Mouse (Mus musculus): ENCODE results near the gene Slc37a1.
"Not testable (repeated sequence)": the region's sequence is repeated elsewhere in the genome, so short reads cannot be mapped to it uniquely, and the experiment has no call there.

The Slc37a1 gene

GRCm38 (mm10) chr17:31321425-31321824 lies 34.8 kb downstream of the Slc37a1 start:
- peak; percentile 45 for DNase-seq

GRCm38 (mm10) chr17:31322446-31322845 lies 35.9 kb downstream of the Slc37a1 start:
- no peak for DNase-seq

GRCm38 (mm10) chr17:31323379-31323778 lies 36.8 kb downstream of the Slc37a1 start:
- DNase-seq, result no peak

DNA sequence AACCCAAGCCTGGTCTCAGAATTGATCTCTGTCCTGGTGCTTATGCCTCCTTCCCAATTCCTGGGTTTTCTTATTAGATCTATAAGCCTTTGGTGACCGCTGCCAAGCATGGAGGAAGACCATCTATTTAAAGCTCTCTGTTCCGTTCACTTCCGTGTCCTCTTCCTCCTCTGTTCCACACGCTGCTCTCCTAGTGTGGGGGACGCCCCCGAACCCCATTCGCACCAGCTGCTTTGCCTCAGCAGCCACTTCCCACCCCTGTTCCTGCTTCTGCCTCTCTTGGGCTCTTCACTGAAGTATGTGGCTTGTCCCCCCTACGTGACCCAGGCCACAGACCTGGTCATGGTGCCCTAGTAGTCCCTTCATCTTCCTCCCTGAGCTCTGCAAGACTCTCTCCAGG lies 37.6 kb downstream of the Slc37a1 start:
- no peak for DNase-seq

DNA sequence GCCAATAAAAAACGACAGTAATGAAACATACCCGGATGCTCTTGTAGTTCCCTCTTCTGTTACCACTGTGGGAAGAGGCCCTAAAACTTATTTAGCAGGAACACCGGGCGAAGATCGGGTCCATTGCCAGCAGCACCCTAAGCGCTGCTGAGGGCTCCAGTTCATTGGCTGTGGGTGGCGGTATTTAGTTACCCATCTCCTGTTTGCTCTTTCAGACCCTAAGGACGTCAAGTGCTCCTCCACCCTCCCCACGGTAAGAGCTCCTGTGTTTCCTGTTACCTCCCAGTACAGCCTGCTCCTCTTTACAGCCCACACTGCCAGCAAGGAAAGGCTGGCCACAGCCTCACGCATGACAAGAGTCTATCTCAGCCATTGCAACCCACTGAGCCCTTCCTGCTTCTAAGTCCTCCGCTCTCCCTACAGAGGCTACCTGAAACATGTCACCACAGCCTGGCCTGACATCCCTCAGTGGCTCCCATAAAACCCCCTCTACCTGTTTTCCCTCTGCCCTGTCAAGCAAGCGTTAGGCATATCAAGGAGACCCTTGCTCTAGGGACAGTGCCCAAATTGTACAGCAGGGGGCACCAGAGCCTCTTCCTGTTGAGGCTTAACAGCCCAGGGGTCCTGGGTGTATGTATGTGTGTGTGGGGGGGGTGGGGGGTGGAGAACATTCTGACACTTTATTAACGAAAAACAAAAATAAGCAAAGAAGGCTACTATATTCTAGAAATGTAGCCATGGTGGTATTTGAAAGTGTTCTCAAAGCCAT lies 39.0 kb downstream of the Slc37a1 start:
- DNase-seq, result no peak

GRCm38 (mm10) chr17:31326220-31326852 lies 39.7 kb downstream of the Slc37a1 start:
- DNase-seq, result no peak

DNA sequence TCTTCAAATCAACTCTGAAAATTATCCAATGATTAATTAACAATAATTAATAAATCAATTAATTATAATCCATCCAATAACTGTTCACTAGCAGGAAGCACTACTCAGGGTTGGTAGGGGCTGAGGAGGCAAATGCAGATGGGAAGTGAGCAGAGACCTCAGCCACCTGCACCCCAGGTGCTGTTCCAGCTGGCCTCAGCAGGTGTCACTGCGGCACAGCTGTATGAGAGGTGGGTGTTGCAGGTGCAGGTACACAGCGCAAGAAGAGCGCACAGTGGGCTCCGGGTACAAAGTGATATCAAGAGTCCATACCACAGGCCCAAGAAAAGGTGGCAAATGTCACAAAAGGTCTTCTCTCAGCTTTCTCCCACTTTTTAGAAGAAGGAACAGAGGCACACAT lies 41.9 kb downstream of the Slc37a1 start:
- DNase-seq, result no peak

GRCm38 (mm10) chr17:31330622-31331021 lies 44.0 kb downstream of the Slc37a1 start:
- peak; percentile 46 for DNase-seq

- no peak for DNase-seq
Observed at GRCm38 (mm10) chr17:31331273-31331672, 44.7 kb downstream of the Slc37a1 start.

- no peak for DNase-seq
Observed at GRCm38 (mm10) chr17:31331920-31332319, 45.3 kb downstream of the Slc37a1 start.

GRCm38 (mm10) chr17:31332333-31332732 lies 45.7 kb downstream of the Slc37a1 start:
- no peak for DNase-seq

DNA sequence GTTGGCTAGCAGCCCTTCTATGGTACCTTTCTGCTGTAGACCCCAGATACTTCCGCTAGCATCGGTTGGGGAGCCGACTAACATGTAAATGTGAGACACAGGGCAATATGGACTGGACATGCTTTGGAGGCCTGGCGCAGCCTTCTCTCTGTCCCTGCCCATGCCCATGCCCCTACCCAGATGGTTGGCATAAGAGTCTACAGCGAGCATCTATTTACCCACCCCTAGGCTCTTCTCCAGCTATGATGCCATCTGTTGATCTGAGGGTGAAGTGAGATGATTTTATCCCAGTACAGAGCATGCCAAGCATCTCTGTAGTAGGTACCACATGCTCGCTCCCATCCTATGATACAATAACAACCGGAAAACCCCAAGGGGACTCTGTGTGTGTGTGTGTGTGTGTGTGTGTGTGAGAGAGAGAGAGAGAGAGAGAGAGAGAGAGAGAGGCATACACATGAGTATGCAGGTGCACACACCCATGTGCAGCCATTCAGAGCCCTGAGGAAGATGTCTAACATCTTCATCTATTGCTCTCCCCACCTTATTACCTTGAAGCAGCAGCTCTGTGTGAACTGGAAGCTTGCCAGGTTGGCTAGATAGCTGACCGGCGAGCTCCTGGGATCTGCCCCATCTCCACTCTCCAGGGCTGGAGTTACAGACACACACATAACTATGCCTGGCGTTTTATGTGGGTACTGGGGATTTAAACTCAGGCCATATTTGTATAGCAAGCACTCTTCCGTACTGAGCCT lies 48.1 kb downstream of the Slc37a1 start:
- peak; percentile 62 for DNase-seq

DNA sequence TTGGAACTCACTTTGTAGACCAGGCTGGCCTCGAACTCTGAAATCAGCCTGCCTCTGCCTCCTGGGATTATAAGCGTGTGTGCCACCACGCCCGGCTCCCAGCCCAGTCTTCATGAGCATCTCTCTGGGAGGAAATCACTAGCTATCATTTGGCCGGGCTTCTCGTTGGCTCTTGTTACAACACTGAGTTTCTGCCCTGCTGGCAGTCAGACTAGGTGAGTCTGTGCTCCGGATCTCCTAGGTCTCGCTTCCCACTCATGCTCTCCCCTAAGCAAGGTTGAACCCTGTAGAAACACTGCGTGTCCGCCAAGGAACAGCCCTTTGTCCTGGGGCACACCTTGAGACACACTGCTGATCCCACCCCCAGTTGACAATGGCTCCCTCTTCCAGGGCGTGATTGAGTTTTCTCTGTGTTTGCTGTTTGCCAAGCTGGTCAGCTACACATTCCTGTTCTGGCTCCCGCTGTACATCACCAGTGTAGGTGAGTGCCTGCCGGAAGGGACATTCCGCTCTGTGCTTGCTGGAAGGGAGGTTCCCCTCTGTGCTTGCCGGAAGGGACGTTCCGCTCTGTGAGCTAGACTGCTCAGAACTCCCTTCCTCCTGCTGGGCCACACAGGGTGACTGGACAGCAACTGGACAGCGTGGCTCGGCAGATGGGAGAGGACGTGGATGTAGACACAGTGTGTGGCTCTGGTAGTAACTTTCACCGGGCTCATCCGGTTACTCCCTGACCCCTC lies 48.9 kb downstream of the Slc37a1 start:
- peak; percentile 34 for DNase-seq

- DNase-seq, result no peak
Observed at GRCm38 (mm10) chr17:31339769-31340168, 53.2 kb downstream of the Slc37a1 start.

GRCm38 (mm10) chr17:31342191-31342590 lies 55.6 kb downstream of the Slc37a1 start:
- DNase-seq, result no peak

- DNase-seq, result peak; percentile 70
Observed at GRCm38 (mm10) chr17:31344172-31344801, 57.7 kb downstream of the Slc37a1 start.

DNA sequence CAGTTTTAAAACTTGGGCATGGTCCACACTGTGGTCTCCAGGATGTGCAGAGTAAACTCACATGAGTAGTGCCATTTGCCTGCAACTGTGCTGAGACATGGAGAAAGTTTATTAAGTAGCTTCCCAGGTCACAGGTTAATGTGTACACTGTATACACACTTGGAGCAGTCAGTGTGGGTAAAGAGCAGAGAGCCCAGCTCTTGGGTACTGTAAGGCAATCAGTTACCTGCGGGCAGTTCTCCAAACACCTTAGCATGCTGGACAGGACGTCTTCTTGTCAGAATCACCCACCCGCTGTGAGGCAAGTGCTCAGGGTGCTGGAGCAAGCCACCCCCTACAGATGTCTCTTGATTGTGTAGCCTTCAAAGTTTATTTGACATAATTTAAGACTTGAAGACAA lies 58.2 kb downstream of the Slc37a1 start:
- DNase-seq, result no peak

GRCm38 (mm10) chr17:31348129-31348528 lies 61.5 kb downstream of the Slc37a1 start:
- DNase-seq, result no peak

DNA sequence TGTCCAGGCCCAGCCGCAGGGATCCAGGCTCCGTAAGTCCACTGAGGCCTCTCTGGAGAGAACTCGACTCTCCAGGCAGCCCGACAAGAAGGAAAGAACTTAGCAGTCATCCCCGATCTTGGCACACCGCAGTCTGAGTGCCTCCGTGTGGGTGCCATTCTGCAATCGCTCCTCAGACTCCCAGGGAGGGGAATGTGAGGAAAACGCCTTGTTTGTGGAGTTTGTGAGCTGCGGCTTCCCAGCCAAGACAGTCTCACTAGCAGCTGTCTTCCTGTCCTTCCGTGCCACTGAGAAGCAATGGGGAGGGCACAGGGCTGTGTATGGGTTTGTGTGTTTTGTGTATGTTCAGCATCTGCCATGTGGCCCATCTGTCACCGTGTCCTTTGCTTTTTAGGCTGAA lies 62.8 kb downstream of the Slc37a1 start:
- no peak for DNase-seq

- DNase-seq, result no peak
Observed at GRCm38 (mm10) chr17:31351984-31352383, 65.4 kb downstream of the Slc37a1 start.

GRCm38 (mm10) chr17:31353255-31353654 lies 66.7 kb downstream of the Slc37a1 start:
- DNase-seq, result no peak

DNA sequence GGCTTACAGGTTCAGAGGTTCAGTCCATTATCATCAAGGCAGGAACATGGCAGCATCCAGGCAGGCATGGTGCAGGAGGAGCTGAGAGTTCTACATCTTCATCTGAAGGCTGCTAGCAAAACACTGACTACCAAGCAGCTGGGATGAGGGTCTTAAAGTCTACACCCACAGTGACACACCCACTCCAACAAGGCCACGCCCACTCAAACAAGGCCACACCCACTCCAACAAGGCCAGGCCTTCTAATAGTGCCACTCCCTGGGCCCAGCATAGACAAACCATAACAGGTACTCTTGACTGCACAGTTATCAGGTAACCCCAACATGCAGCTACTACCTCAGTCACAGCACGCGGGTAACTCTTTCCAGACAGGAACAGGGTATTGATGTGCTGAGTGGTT lies 68.1 kb downstream of the Slc37a1 start:
- not testable (repeated sequence) for DNase-seq

Measured in cerebellum, adult 11 months (tissue).